Mouse (Mus musculus): ENCODE measurements around the gene Sptlc2.
"Not testable (repeated sequence)": the region's sequence is repeated elsewhere in the genome, so short reads cannot be mapped to it uniquely, and the experiment has no call there.

Gene Sptlc2

GRCm38 (mm10) chr12:87279350-87279749 is 108.8 kb downstream of the Sptlc2 start:
- no peak for DNase-seq (ENCODE audit: inconsistent ontology term)

DNA sequence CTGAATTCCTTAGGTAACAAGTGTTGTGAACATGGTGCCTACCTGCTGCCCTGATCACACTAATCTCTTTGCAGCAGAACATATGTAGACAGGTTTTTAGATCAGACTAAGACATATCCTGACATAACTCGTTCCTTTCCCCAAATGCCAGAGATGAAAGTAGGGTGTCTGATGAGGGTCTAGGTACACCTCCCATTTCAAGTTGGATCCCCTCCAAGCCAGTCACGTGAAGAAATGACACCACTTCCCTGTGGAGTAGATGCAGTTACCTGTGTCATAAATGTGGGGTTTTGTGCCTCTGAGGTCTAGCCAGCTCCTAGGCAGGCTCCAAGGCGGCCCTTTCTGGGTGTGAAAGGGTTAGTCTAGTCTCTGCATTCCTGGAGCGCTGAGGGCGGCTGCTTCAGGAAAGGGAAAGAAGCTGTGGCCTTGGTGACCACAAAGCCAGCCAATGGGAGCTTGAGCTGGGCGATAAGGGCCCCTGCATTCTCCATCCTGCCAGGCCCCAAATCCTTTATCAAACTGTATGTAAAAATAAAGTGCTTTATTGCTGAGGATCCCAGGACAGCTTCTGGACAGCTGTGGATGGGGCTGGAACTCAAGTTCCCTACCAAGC is 109.9 kb downstream of the Sptlc2 start:
- DNase-seq (ENCODE audit: inconsistent ontology term): no peak

DNA sequence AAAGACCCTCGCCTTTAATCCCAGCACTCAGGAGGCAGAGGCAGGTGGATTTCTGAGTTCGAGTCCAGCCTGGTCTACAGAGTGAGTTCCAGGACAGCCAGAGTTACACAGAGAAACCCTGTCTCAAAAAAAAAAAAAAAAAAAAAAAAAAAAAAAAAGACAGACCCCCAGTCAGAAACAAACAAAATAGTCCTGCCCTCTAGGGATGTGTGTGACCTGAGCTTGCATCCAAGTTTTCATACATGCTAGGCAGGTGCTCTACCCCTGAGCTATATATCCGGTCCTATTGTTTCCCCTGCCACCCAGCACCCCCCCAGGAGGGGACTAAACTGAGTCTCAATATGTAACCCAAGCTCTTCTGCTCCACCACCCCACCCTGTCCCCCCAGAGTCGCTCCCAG is 110.9 kb downstream of the Sptlc2 start:
- not testable (repeated sequence) for DNase-seq (ENCODE audit: inconsistent ontology term)

DNA sequence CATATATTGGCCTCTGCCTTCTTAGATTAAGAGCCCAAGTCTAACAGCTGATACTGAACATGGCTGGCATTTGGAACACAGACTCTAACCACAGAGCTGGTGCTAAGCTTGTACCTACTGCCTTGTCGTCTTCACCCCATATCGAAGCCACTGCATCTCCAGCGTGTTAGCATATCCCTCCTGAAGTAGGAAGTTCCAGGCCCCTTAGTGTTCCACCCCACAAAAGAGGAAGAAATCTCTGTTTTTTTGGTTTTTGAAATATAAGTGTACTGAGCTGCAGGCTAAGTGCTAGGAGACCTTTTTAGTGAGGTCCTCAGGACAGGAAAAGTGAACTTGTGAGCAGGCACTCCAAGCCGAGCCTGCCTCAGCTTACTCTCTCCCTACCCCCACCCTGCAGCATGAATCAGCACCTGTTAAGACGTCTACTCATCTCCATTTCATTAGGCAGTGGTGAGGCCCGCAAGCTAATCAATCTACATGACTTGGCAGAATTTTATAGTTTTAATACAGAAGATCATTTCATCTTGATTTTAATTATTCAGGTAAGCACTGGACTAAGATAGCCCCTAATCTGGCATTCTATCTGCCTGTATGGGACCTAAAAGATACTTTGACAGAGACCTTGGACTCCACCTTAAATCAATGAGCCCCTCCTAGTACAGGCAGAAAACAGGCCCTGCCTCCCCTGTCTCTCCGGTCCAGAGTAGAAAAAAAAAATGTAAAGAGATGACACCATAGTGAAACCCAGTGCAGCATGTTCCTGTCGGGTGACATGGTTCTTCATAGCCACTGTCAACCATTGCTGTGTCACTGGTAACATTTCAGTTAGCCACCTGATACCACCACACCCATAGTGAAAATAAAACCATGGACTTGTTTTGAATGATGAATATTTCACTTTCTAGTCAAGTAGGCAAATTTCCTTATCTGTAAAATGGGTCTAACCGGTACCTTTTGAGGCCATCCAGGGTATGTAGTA is 113.0 kb downstream of the Sptlc2 start:
- DNase-seq (ENCODE audit: inconsistent ontology term): no peak

- peak; percentile 44 for DNase-seq (ENCODE audit: inconsistent ontology term)
Observed at GRCm38 (mm10) chr12:87267682-87268081, 120.5 kb downstream of the Sptlc2 start.

DNA sequence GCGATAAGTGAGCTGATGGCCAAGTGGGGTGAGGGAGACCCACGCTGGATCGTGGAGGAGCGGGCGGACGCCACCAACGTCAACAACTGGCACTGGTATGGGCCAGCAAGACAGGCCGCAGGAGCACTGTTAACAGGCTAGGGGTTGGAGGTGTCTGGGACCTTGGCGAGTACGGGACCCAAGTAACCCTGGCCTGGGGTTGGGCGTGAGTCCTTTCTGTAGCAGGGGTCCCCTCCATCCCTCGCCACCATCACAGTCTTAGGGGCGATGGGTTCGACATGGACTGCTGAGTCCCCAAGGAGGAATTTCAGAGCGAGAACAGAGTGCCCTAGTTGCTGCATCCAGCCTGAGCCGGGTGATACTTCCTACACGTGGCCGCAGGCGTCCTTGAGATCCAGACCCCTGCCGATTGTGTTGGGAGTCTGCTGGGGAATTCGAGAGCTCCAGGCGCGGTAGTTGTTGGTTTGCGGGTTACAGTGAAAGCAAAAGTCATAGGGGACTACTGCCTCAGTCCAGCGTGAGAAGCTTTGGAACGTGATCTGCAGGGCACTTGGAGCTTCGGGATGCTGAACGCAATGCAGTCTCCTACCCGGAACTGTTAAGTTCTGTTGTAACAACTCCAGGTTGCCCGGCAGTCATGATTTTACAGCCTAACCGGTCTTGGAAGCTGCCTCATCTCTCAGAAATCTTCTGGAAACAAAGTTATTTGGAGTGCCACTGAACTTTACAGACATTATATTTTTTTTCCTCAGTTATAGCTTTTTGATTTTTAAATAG is 121.1 kb downstream of the Sptlc2 start:
- DNase-seq (ENCODE audit: inconsistent ontology term): no peak

DNA sequence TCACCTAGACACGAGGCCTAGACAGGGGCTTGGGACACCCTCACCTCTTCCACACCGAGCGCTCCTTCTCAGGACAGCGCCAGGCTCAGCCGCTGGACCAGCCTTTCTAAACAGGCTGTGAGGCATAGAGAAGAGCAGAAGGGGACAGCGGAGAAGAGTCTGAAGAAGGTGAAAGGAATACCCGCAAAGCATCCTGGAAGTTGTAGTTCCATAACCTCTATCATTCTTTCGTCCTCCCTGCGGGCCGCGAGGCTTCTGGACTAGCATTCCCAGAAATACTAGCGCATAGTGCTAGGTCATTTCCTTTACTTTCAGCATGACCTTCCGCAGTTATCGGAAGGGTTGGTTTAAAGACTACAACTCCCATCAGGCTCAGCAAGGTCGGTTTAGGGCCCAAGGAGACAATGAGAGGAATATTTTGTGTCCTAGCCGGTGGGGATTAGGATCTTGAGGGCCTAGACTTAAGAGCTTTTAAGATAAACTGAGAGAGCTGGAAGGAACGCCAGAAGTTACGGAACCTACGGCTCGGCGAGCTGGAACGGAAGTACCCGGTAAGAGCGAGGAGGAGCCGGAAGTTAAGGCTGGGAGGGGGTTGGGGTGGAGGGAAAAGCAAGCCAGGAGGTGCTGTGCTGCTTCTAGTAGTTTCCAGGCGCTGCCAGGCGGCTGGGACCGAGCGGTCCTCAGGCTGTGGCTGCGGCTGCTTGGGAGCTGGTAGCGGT is 121.9 kb downstream of the Sptlc2 start, which contains the start of the genes Vipas39 and Ahsa1:
TSS of gene Vipas39 (minus strand) at position 149 of the 719 bp plus-strand sequence.
TSS of gene Ahsa1 (plus strand) at position 372 of the 719 bp plus-strand sequence.
- DNase-seq (ENCODE audit: inconsistent ontology term): peak; percentile 96

GRCm38 (mm10) chr12:87265444-87265843 is 122.7 kb downstream of the Sptlc2 start:
- DNase-seq (ENCODE audit: inconsistent ontology term): no peak

DNA sequence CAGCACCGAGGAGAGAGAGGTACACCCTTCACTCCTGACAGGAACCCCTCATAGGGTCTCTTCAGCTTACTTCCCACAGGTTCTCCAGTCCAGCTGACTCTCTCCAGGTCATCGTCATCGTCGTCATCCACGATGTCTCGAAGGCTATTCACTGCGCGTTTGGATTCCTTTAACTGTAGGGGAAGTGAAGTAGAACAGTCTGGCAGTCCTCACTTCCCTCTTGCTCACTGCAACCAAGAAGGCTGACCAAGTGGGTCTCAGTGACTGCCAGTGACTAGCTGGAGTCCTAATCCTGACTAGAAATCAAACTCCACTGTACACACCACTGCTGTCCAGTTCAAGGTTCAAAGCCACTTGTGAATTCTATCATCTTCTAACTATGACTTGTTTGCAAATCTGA is 127.6 kb downstream of the Sptlc2 start:
- DNase-seq (ENCODE audit: inconsistent ontology term): no peak

- no peak for DNase-seq (ENCODE audit: inconsistent ontology term)
Observed at GRCm38 (mm10) chr12:87256629-87257028, 131.5 kb downstream of the Sptlc2 start.
